Mouse (Mus musculus): ENCODE data around the gene Atp6v0b.
A peak's percentile ranks its signal among the peaks of the same experiment; 100 is the strongest.

The Atp6v0b gene

GRCm38 (mm10) chr4:117871787-117872186, 15.3 kb downstream of the Atp6v0b start:
- DNase-seq (ENCODE audit: low spot score): no peak

- no peak for DNase-seq (ENCODE audit: low spot score)
These were observed 16.7 kb downstream of the Atp6v0b start for GRCm38 (mm10) chr4:117870437-117870836.

- no peak for DNase-seq (ENCODE audit: low spot score)
These were observed 17.8 kb downstream of the Atp6v0b start for GRCm38 (mm10) chr4:117869317-117869716.

GRCm38 (mm10) chr4:117867823-117868222, 19.3 kb downstream of the Atp6v0b start:
- no peak for DNase-seq (ENCODE audit: low spot score)

GRCm38 (mm10) chr4:117867000-117867399, 20.1 kb downstream of the Atp6v0b start:
- no peak for DNase-seq (ENCODE audit: low spot score)

- peak; percentile 40 for DNase-seq (ENCODE audit: low spot score)
These were observed 21.1 kb downstream of the Atp6v0b start for GRCm38 (mm10) chr4:117866083-117866482.

GRCm38 (mm10) chr4:117862823-117863222, 24.3 kb downstream of the Atp6v0b start:
- no peak for DNase-seq (ENCODE audit: low spot score)

GRCm38 (mm10) chr4:117860570-117860969, 26.6 kb downstream of the Atp6v0b start:
- DNase-seq (ENCODE audit: low spot score): no peak

- no peak for DNase-seq (ENCODE audit: low spot score)
These were observed 28.3 kb downstream of the Atp6v0b start for GRCm38 (mm10) chr4:117858794-117859193.

- no peak for DNase-seq (ENCODE audit: low spot score)
These were observed 32.0 kb downstream of the Atp6v0b start for GRCm38 (mm10) chr4:117855146-117855545.

- DNase-seq (ENCODE audit: low spot score): no peak
These were observed 34.8 kb downstream of the Atp6v0b start for GRCm38 (mm10) chr4:117852152-117852868.

- no peak for DNase-seq (ENCODE audit: low spot score)
These were observed 36.3 kb downstream of the Atp6v0b start for GRCm38 (mm10) chr4:117850871-117851270.

- no peak for DNase-seq (ENCODE audit: low spot score)
These were observed 37.0 kb downstream of the Atp6v0b start for GRCm38 (mm10) chr4:117850176-117850575.

GRCm38 (mm10) chr4:117849506-117849905, 37.6 kb downstream of the Atp6v0b start:
- no peak for DNase-seq (ENCODE audit: low spot score)

- no peak for DNase-seq (ENCODE audit: low spot score)
These were observed 38.1 kb downstream of the Atp6v0b start for GRCm38 (mm10) chr4:117849063-117849462.

- DNase-seq (ENCODE audit: low spot score): no peak
These were observed 40.1 kb downstream of the Atp6v0b start for GRCm38 (mm10) chr4:117847011-117847410.

GRCm38 (mm10) chr4:117846261-117846660, 40.9 kb downstream of the Atp6v0b start:
- DNase-seq (ENCODE audit: low spot score): no peak

- DNase-seq (ENCODE audit: low spot score): no peak
These were observed 41.8 kb downstream of the Atp6v0b start for GRCm38 (mm10) chr4:117845316-117845715.

- DNase-seq (ENCODE audit: low spot score): no peak
These were observed 42.7 kb downstream of the Atp6v0b start for GRCm38 (mm10) chr4:117844467-117844866.

GRCm38 (mm10) chr4:117843101-117843500, 44.0 kb downstream of the Atp6v0b start:
- DNase-seq (ENCODE audit: low spot score): no peak

- no peak for DNase-seq (ENCODE audit: low spot score)
These were observed 45.6 kb downstream of the Atp6v0b start for GRCm38 (mm10) chr4:117841566-117841965.

GRCm38 (mm10) chr4:117840821-117841220, 46.3 kb downstream of the Atp6v0b start:
- no peak for DNase-seq (ENCODE audit: low spot score)

- no peak for DNase-seq (ENCODE audit: low spot score)
These were observed 47.8 kb downstream of the Atp6v0b start for GRCm38 (mm10) chr4:117839366-117839765.

- DNase-seq (ENCODE audit: low spot score): no peak
These were observed 49.9 kb downstream of the Atp6v0b start for GRCm38 (mm10) chr4:117837271-117837670.

Measured in urinary bladder, postnatal 10 days (tissue).